Mouse (Mus musculus) embryonic stem cell, embryonic (primary cell): ENCODE measurements around the gene Ptprm.

Experiments
- CTCF ChIA-PET, 4 experiments: fragments of 300-600 bp in 2 of 4; fragments of 350-600 bp in 2 of 4; sonication (Branson Sonifier 250); formaldehyde crosslinking; loops; one replicate each; lab custom pipeline; 2022; ENCODE audit warnings: inconsistent platforms in 2 of 4; lab: Charles Lee
- POLR2A ChIA-PET, 4 experiments: fragments of 300-600 bp in 2 of 4; fragments of 350-600 bp in 2 of 4; sonication (Branson Sonifier 250); formaldehyde crosslinking; loops; one replicate each; lab custom pipeline; 2022; ENCODE audit warnings: antibody characterized with exemption in 4 of 4, inconsistent platforms in 1 of 4; lab: Charles Lee

Ptprm gene

GRCm38 (mm10) chr17:67193728-67194127 lies 160.5 kb downstream of the Ptprm start:
- ChIA-PET CTCF (no interaction called here), POLR2A (interaction anchor here in 1 of 4 experiments (0.7 kb wide), 1 partner anchor 100 kb away, joined by 7 read pairs; no protein-coding TSS in a partner anchor)

GRCm38 (mm10) chr17:67188514-67188913 lies 165.7 kb downstream of the Ptprm start:
- ChIA-PET CTCF (no interaction called here), POLR2A (no interaction called here)

GRCm38 (mm10) chr17:67186879-67187278 lies 167.4 kb downstream of the Ptprm start:
- ChIA-PET CTCF (no interaction called here), POLR2A (no interaction called here)

DNA sequence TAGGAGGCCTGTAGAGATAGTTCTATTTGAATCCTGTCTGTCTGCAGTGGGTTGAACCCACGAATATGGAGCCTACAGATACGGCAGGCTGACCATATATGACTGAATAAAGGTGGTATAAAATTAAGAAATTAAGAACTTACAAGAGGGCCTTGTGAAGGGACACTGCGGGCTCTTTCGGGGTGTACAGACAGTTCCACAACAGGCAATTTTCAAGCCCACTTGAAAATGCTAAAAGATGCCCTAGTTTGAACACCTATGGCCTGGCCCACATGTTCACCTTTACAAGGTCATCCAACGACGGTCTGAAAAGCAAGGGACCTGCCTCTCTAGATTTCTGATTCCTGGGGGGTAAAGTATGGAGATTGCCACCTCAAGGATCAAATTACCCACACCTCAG lies 168.3 kb downstream of the Ptprm start:
- ChIA-PET POLR2A (interaction anchor here in 1 of 4 experiments (0.6 kb wide), 1 partner anchor 289 kb away, joined by 3 read pairs; no protein-coding TSS in a partner anchor), CTCF (no interaction called here)

DNA sequence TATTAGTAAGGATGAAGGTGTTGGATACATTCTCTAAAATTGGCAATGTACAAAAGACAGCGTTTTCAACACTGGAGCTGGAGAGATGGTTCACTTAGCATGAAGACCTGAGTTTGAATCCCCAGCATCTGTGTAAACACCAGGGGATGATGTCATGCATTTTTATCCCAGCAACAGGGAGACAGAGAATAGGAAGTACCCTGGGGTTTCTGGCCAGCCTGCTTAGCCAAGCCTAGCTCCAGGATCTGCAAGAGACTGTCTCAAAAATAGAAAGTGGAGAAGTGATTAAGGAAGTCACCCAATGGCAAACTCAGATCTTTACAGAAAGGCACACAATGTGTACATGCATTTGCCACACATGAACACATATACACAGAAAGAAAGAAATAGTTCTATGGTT lies 174.8 kb downstream of the Ptprm start:
- ChIA-PET CTCF (no interaction called here), POLR2A (no interaction called here)

DNA sequence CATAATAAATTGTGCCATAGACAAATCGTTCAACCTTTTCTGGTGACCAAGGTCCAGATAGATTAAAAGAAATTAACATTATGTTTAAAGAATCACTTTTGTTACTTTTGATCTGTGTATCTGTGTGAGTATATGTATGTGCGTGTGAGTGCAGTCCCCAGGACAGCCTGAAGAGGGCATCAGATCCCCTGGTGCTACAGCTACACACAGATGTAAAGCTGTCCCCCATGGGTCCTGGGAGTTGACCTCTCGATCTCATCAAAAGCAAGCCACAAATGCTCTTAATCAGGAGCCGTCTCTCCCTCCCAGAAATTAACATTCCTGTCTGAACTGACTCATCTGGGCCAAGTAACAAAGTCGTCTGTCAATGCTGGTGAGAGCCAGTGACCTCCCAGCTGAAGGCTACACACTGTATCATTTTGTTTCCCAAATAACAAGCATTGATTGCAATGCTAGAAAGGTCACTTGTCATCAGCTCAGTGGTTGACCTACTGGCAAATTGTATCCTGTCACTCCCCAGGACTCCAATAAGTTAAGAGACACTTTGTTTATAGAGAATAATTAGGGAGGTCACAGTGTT lies 175.5 kb downstream of the Ptprm start:
- POLR2A ChIA-PET: no interaction called here
- CTCF ChIA-PET: no interaction called here

DNA sequence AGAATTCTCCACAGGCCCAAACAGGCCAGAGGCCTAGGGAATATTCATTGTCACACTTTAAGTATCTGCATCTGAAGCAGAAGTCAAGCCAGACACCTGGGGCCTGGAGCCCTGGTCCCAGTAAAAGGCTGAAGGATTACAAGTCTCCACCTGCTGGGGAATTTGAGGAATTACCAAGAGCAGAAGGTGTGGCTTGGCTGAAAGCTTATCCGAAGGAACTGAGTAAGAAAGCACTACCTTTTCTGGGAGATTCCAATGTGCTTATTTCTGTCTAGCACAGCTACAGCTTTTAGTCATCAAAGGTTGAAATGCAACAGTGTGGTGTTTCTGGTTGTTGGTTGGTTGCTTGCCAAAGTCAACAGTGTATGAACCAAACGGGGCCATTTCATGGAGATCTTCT lies 178.4 kb downstream of the Ptprm start:
- CTCF ChIA-PET: interaction anchor here in 3 of 4 experiments (0.5 to 1.5 kb wide), 6 partner anchors 10 to 1450 kb away, joined by 3 to 4 read pairs (median 3); no protein-coding TSS in a partner anchor
- POLR2A ChIA-PET: interaction anchor here in 1 of 4 experiments (1.0 kb wide), 1 partner anchor 30 kb away, joined by 3 read pairs; no protein-coding TSS in a partner anchor

DNA sequence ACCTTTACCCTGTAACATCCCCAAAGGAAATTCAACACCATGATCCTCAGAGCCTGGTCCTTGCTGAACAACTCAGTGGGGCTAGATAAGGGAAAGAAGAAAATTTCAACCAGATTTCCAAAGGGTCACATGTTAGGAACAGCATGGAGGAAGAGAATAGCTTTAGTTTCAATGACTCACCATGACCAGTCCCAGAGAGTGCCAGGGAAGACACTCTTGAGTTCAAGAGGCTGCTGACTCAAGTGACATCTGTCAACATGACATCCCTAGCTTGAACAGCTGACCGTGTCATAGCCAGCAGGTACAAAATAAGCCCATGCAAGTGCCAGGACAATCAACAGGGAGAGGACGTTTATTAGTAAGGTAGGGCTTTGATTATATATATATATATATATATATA lies 182.9 kb downstream of the Ptprm start:
- ChIA-PET CTCF (no interaction called here), POLR2A (interaction anchor here in 1 of 4 experiments (1.3 kb wide), 1 partner anchor 51 kb away, joined by 3 read pairs; no protein-coding TSS in a partner anchor)

DNA sequence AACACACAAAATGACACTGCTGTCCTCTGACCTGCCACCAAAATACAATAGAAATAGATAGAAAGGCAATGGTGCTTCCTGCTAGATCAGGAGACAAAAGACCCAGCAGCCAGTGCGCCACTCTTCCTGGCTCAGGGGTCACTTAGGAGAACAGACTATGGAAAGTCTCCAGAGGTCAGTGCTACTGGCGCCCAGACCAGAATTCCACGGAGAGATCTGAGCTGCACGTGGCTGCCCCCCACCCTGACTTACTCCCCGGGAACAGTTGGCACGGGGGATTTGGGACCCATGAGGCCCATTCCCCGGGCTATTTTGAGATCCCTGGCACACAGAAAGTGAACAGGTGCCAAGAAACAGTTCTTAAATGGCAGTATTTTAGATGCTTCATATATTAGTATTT lies 183.6 kb downstream of the Ptprm start:
- ChIA-PET POLR2A (interaction anchor here in 1 of 4 experiments (1.3 kb wide), 1 partner anchor 51 kb away, joined by 3 read pairs; no protein-coding TSS in a partner anchor), CTCF (no interaction called here)

- ChIA-PET POLR2A (no interaction called here), CTCF (interaction anchor here in 1 of 4 experiments (1.1 kb wide), 1 partner anchor 10 kb away, joined by 3 read pairs; no protein-coding TSS in a partner anchor)
These were observed 188.4 kb downstream of the Ptprm start for GRCm38 (mm10) chr17:67165876-67166275.

- ChIA-PET POLR2A (no interaction called here), CTCF (no interaction called here)
These were observed 194.6 kb downstream of the Ptprm start for GRCm38 (mm10) chr17:67159611-67160010.

DNA sequence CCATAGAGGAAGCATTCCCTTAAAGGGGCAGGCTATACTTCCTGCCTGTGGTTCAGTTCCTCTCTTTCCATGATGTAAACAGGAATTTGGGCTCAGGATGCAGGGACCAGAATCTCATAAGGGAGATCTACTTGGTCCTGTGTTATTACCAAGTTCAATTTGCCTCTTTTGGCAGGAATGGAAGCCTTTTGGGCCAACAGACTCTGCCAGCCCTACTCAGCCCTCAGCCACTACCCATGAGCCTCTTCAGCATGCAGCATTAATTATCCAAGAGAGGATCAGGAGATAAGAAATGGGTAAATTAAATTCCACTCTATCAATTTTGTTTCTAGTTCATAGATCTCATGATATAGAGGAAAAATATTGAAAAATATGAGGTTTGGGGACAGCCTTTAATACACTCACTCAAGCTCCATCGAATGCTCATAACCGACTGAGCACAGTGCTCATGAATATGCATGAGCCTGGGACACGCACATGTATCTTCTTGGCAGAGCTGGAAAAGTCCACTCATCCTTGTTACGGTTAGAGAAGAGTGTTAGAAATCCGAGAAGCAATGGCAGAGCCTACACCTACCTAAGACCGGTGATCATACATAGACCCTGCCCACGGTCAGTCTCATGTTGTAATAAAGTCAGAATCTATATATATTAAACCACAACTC lies 197.0 kb downstream of the Ptprm start:
- POLR2A ChIA-PET: no interaction called here
- CTCF ChIA-PET: interaction anchor here in 1 of 4 experiments (0.6 kb wide), 1 partner anchor 74 kb away, joined by 3 read pairs; no protein-coding TSS in a partner anchor

GRCm38 (mm10) chr17:67152218-67152617 lies 202.0 kb downstream of the Ptprm start:
- CTCF ChIA-PET: no interaction called here

GRCm38 (mm10) chr17:67150441-67150840 lies 203.8 kb downstream of the Ptprm start:
- ChIA-PET POLR2A (no interaction called here), CTCF (no interaction called here)

More at GRCm38 (mm10) chr17:67152218-67152617, 202.0 kb downstream of the Ptprm start:
- POLR2A ChIA-PET: interaction anchor here in 1 of 4 experiments (0.6 kb wide), 1 partner anchor 289 kb away, joined by 3 read pairs; no protein-coding TSS in a partner anchor

DNA sequence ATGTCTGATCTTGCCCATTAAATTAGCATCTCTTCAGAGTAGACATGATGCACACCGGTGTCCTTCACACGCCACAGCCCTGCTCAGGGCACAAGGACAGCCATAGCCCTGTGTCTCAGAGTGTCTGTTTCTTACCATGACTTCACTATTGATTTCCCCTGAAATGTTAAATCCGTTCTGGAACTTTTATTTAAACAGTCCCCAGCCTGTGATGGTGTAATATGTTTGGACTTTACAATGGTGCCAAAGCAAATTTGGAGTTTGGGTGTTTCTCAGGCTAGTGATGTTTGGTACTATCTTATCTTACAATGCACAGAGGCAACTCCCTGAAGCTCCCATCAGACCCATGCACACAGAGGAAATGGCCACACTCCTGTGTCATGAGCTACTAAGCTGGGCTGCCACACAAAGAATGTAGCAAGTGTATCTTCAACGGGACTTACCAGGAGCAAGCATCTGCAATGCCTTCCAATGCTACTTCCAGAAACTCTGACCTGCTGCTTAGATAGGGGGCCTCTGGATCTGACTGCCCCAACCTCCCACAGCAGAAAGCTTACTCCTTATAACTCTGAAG lies 212.0 kb downstream of the Ptprm start:
- POLR2A ChIA-PET: interaction anchor here in 1 of 4 experiments (0.9 kb wide), 1 partner anchor 19 kb away, joined by 3 read pairs; no protein-coding TSS in a partner anchor

GRCm38 (mm10) chr17:67140502-67140901 lies 213.8 kb downstream of the Ptprm start:
- ChIA-PET CTCF (interaction anchor here (0.5 to 2.0 kb wide), 27 partner anchors 13 to 1390 kb away, joined by 3 to 9 read pairs (median 3); partner anchors contain the start of gene Rab12 (in 1 of the 4)), POLR2A (interaction anchor here in 1 of 4 experiments (0.5 kb wide), 1 partner anchor 662 kb away, joined by 3 read pairs; no protein-coding TSS in a partner anchor)

More for the DNA sequence above, 212.0 kb downstream of the Ptprm start:
- CTCF ChIA-PET: interaction anchor here in 1 of 4 experiments (1.8 kb wide), 1 partner anchor 461 kb away, joined by 7 read pairs; no protein-coding TSS in a partner anchor

DNA sequence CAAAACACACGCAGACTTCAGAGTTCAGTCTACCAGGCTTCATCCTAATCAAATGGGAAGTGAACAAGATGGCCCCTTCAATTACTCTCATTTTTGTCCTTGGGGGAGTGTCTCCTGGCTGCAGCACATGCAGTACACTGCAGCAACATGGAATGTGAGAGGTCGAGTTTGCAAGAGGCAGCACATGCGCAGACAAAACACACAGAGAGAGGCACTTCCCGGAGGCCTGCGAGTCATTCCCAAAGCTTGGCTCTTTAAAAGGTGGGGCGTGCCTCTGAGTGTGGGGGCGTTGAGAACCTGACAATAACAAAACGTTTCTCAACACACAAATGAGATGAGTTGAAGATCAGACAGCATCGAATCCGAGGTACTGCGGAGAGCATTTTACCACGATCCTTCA lies 215.3 kb downstream of the Ptprm start:
- POLR2A ChIA-PET: no interaction called here

GRCm38 (mm10) chr17:67136876-67137275 lies 217.4 kb downstream of the Ptprm start:
- ChIA-PET POLR2A (no interaction called here), CTCF (no interaction called here)

More for the DNA sequence above, 215.3 kb downstream of the Ptprm start:
- CTCF ChIA-PET: interaction anchor here in 1 of 4 experiments (1.3 kb wide), 1 partner anchor 65 kb away, joined by 3 read pairs; no protein-coding TSS in a partner anchor

DNA sequence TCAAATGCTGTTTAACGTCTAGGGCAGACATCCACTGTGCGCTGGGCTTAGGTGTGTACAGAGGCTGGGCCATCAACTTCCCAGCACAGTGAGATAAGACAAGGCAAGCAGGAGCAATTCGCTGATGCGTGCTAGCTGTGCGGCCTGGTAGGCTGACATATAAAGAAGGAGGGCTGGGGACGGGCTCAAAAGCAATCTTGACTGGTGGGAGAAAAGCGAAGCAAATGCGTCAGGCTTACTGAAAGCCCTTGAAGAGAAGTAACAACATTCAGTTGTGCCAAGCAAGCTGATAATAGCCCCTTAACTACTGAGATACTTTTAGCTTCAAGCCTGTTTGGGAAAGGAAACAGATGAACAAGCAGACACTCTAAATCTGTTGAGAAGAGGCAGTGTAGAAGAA lies 217.8 kb downstream of the Ptprm start:
- ChIA-PET CTCF (no interaction called here), POLR2A (no interaction called here)
